In genomic region chr14:89402568-89403339, GRCm38 (mm10) we compare ENCODE assay signal across 17 mouse cellular contexts.
A peak's percentile ranks its signal among the peaks of the same experiment; 100 is the strongest.
DNase-seq lines count a peak whose midpoint lies in the region; ATAC-seq and TF ChIP-seq lines count a peak whose summit lies in the region.
"Had no signal": no experiment of that assay in that cellular context is flagged by ENCODE, and none has a peak within 500 bp of the region (broad histone marks: within the 10 kb centered on the region; RNA-seq: fewer than 3 reads in every experiment).

No protein-coding gene starts in this region.

- H3K4me3 ChIP-seq in forebrain, embryonic 11.5 days (ENCODE audit: low read depth, low read length), result no peak overlapping the region
- H3K4me3 ChIP-seq in forebrain, embryonic 10.5 days, result no peak overlapping the region
- no peak overlapping the region for H3K4me3 ChIP-seq in left cerebral cortex, adult 2 months
- H3K4me3 ChIP-seq in midbrain, embryonic 16.5 days (ENCODE audit: low read depth, low read length), result no peak overlapping the region
- H3K4me3 ChIP-seq in heart, embryonic 12.5 days, result no peak overlapping the region
- H3K4me3 ChIP-seq: embryonic facial prominence, embryonic 15.5 days; limb, embryonic 12.5 days; lung, embryonic 15.5 days; neural tube, embryonic 15.5 days had no signal

- peak; percentile 53 for TF ChIP-seq CTCF in left cerebral cortex, adult 2 months (IDR thresholded peaks at IDR 0.05)
- peak; percentile 18; the same call in 1 of the 2 replicates for TF ChIP-seq CTCF in brain, embryonic 14.5 days (IDR thresholded peaks at IDR 0.05; ENCODE audit: borderline replicate concordance, extremely low read depth, insufficient read depth, insufficient read length)

- H3K36me3 ChIP-seq in forebrain, embryonic 11.5 days (ENCODE audit: control insufficient read depth, insufficient read depth, low read length), result no peaks in the 10 kb centered on the region
- H3K36me3 ChIP-seq in forebrain, embryonic 10.5 days (replicated peaks), result no peaks in the 10 kb centered on the region
- no peaks in the 10 kb centered on the region for H3K36me3 ChIP-seq in midbrain, embryonic 16.5 days (ENCODE audit: control insufficient read depth, insufficient read depth, low read length)
- no peaks in the 10 kb centered on the region for H3K36me3 ChIP-seq in heart, embryonic 12.5 days
- H3K36me3 ChIP-seq: embryonic facial prominence, embryonic 15.5 days; limb, embryonic 12.5 days; lung, embryonic 15.5 days; neural tube, embryonic 15.5 days had no signal

- 41% methylated on average over 3 of the region's 3 CpGs for WGBS in forebrain, embryonic 11.5 days
- 53% methylated on average over 3 of the region's 3 CpGs for WGBS in forebrain, embryonic 10.5 days
- 24% methylated on average over 3 of the region's 3 CpGs for WGBS in midbrain, embryonic 16.5 days
- 45% methylated on average over 3 of the region's 3 CpGs for WGBS in heart, embryonic 12.5 days

- ATAC-seq in forebrain, embryonic 11.5 days (replicated peaks; ENCODE audit: low FRiP score), result 0 out of 2 replicates have a peak, but pooled peaks have one; percentile 46
- ATAC-seq in midbrain, embryonic 16.5 days, result peak; percentile 58; the same call in 1 of the 2 replicates
- no peak for ATAC-seq in heart, embryonic 12.5 days (ENCODE audit: insufficient number of reproducible peaks, low FRiP score)
- no peak for ATAC-seq in monocyte, adult 5-6 weeks (replicated peaks; ENCODE audit: insufficient number of reproducible peaks, low FRiP score, low TSS enrichment, poor library complexity, severe bottlenecking)

- H3K4me2 ChIP-seq in forebrain, embryonic 11.5 days (ENCODE audit: low read depth, low read length, severe bottlenecking), result no peak overlapping the region
- no peak overlapping the region for H3K4me2 ChIP-seq in midbrain, embryonic 16.5 days (ENCODE audit: low read length)
- no peak overlapping the region for H3K4me2 ChIP-seq in heart, embryonic 12.5 days
- H3K4me2 ChIP-seq: embryonic facial prominence, embryonic 15.5 days; limb, embryonic 12.5 days; lung, embryonic 15.5 days; neural tube, embryonic 15.5 days had no signal

- H3K4me1 ChIP-seq in forebrain, embryonic 11.5 days (replicated peaks; ENCODE audit: control insufficient read depth, insufficient read depth, low read length), result no peaks in the 10 kb centered on the region
- no peaks in the 10 kb centered on the region for H3K4me1 ChIP-seq in forebrain, embryonic 10.5 days
- H3K4me1 ChIP-seq in midbrain, embryonic 16.5 days (ENCODE audit: control insufficient read depth, insufficient read depth, low read length), result no peaks in the 10 kb centered on the region
- no peaks in the 10 kb centered on the region for H3K4me1 ChIP-seq in heart, embryonic 12.5 days (replicated peaks)
- H3K4me1 ChIP-seq: embryonic facial prominence, embryonic 15.5 days; limb, embryonic 12.5 days; lung, embryonic 15.5 days; neural tube, embryonic 15.5 days had no signal

- TF ChIP-seq POLR2A in brain, embryonic 14.5 days (IDR thresholded peaks at IDR 0.05; ENCODE audit: borderline replicate concordance, extremely low read depth, insufficient read depth, insufficient read length, poor library complexity, severe bottlenecking), result no peak

- H3K9ac ChIP-seq in forebrain, embryonic 11.5 days (ENCODE audit: low read length), result no peak overlapping the region
- no peak overlapping the region for H3K9ac ChIP-seq in midbrain, embryonic 16.5 days (ENCODE audit: low read depth, low read length)
- H3K9ac ChIP-seq in heart, embryonic 12.5 days, result no peak overlapping the region
- H3K9ac ChIP-seq: embryonic facial prominence, embryonic 15.5 days; limb, embryonic 12.5 days; lung, embryonic 15.5 days; neural tube, embryonic 15.5 days had no signal

- no peaks in the 10 kb centered on the region for H3K9me3 ChIP-seq in forebrain, embryonic 11.5 days (ENCODE audit: control insufficient read depth, low read length)
- H3K9me3 ChIP-seq in forebrain, embryonic 10.5 days, result no peaks in the 10 kb centered on the region
- H3K9me3 ChIP-seq in midbrain, embryonic 16.5 days (replicated peaks; ENCODE audit: control insufficient read depth, low read length, poor library complexity, severe bottlenecking), result no peaks in the 10 kb centered on the region
- no peaks in the 10 kb centered on the region for H3K9me3 ChIP-seq in heart, embryonic 12.5 days (replicated peaks)
- H3K9me3 ChIP-seq: embryonic facial prominence, embryonic 15.5 days; limb, embryonic 12.5 days; lung, embryonic 15.5 days; neural tube, embryonic 15.5 days had no signal

- H3K27me3 ChIP-seq in forebrain, embryonic 11.5 days (ENCODE audit: control insufficient read depth, insufficient read depth, low read length), result no peaks in the 10 kb centered on the region
- no peaks in the 10 kb centered on the region for H3K27me3 ChIP-seq in forebrain, embryonic 10.5 days (ENCODE audit: poor library complexity, severe bottlenecking)
- H3K27me3 ChIP-seq in midbrain, embryonic 16.5 days (ENCODE audit: control insufficient read depth, insufficient read depth, low read depth, low read length), result no peaks in the 10 kb centered on the region
- H3K27me3 ChIP-seq in heart, embryonic 12.5 days (replicated peaks), result no peaks in the 10 kb centered on the region
- H3K27me3 ChIP-seq: embryonic facial prominence, embryonic 15.5 days; limb, embryonic 12.5 days; lung, embryonic 15.5 days; neural tube, embryonic 15.5 days had no signal

- no peak for DNase-seq in forebrain, embryonic 11.5 days (ENCODE audit: low spot score)
- no peak for DNase-seq in forebrain, embryonic 10.5 days (ENCODE audit: extremely low spot score, low spot score)
- no peak for DNase-seq in left cerebral cortex, adult 2 months (ENCODE audit: extremely low spot score in 1 of 2, low spot score in 2 of 2)
- no peak for DNase-seq in left cerebral cortex, postnatal 10 days (ENCODE audit: extremely low spot score in 1 of 2, low spot score in 2 of 2)
- peak; percentile 78 for DNase-seq in brain, embryonic 14.5 days (ENCODE audit: low read depth)
- DNase-seq: cerebellum, postnatal 10 days; heart, adult 11 months; heart, postnatal 14 days; kidney, adult 2 months; thymus, adult 2 months had no signal

- intact Hi-C loops in left cerebral cortex, adult 2 months (cut with DNase I), result no loop called here
- intact Hi-C loops in left cerebral cortex, postnatal 10 days (cut with DNase I), result no loop called here

- no peak overlapping the region for H3K27ac ChIP-seq in forebrain, embryonic 11.5 days (ENCODE audit: low read depth, low read length)
- no peak overlapping the region for H3K27ac ChIP-seq in forebrain, embryonic 10.5 days
- H3K27ac ChIP-seq in left cerebral cortex, adult 2 months, result no peak overlapping the region
- H3K27ac ChIP-seq in midbrain, embryonic 16.5 days (ENCODE audit: low read length), result no peak overlapping the region
- no peak overlapping the region for H3K27ac ChIP-seq in heart, embryonic 12.5 days (ENCODE audit: poor library complexity, severe bottlenecking)
- H3K27ac ChIP-seq: embryonic facial prominence, embryonic 15.5 days; limb, embryonic 12.5 days; lung, embryonic 15.5 days; neural tube, embryonic 15.5 days had no signal

Comparison
In these comparisons a context has a peak if more than half of its experiments do, and no peak if none do; other contexts are left out.
1. ATAC-seq: peak in forebrain, embryonic 11.5 days (single experiment) and midbrain, embryonic 16.5 days (single experiment); none in heart, embryonic 12.5 days (single experiment) and monocyte, adult 5-6 weeks (single experiment).